Mouse (Mus musculus) kidney, embryonic 16.5 days (tissue): Measurements from ENCODE around the gene Pbx4. TPM values are rescaled to one million over a fixed set of nuclear protein-coding genes. Genes with fewer than 3 reads are reported as not detected.

Experiments
- ATAC-seq: fragments of 200-750 bp; cut with Nextera tagmentation; 2 replicates; pipeline ENCODE4 v1.8.0; 2017; ENCODE audit warnings: moderate TSS enrichment; ENCODE audit not compliant: low FRiP score, low TSS enrichment
- H3K27ac ChIP-seq: fragments of 300-500 bp; sonication (generic); 2 replicates; pipeline ENCODE4 v1.5.1; 2014; ENCODE audit warnings: low read length
- H3K27me3 ChIP-seq: fragments of 300-500 bp; sonication (generic); 2 replicates; pipeline ENCODE4 v1.6.1; 2014; ENCODE audit warnings: low read length, control low read depth, mixed read lengths; ENCODE audit not compliant: insufficient read depth
- H3K36me3 ChIP-seq: fragments of 300-500 bp; sonication (generic); 2 replicates; pipeline ENCODE4 v1.6.1; 2014; ENCODE audit warnings: low read length, control low read depth, mixed read lengths; ENCODE audit not compliant: insufficient read depth
- H3K4me1 ChIP-seq: fragments of 300-500 bp; sonication (generic); 2 replicates; pipeline ENCODE4 v1.6.1; 2014; ENCODE audit warnings: low read length, control low read depth, mixed read lengths; ENCODE audit not compliant: insufficient read depth
- H3K4me2 ChIP-seq: fragments of 300-500 bp; sonication (generic); replicated peaks from 2 replicates; pipeline ENCODE4 v1.6.1; 2014; ENCODE audit warnings: low read depth, low read length
- H3K4me3 ChIP-seq: fragments of 300-500 bp; sonication (generic); 2 replicates; pipeline ENCODE4 v1.5.1; 2014; ENCODE audit warnings: mild to moderate bottlenecking, low read length
- H3K9ac ChIP-seq: fragments of 300-500 bp; sonication (generic); replicated peaks from 2 replicates; pipeline ENCODE4 v1.6.1; 2014; ENCODE audit warnings: low read length
- H3K9me3 ChIP-seq: fragments of 300-500 bp; sonication (generic); 2 replicates; pipeline ENCODE4 v1.6.1; 2016; ENCODE audit warnings: low read length, control low read depth
- WGBS: fragments of 180-500 bp; shearing (Covaris S2); extraction: QIAGEN DNeasy Blood & Tissue Kit; methylation state at CpG from one replicate; pipeline ENCODE4 v1.1.7; 2014; 5-methylcytosine and 5-hydroxymethylcytosine counted together
- polyA plus RNA-seq: library from polyadenylated mRNA; unstranded; fragments of >200 nt; fragmentation: Nextera tagmentation; extraction: Ambion mirVana; gene quantifications from 2 replicates; pipeline ENCODE4 v1.2.1, GENCODE M21; 2015

Gene Pbx4
- polyA plus RNA-seq, 1 experiment from 2014 or later = 9.3 TPM

- peak overlapping the region; percentile 88 for H3K4me2 ChIP-seq
- H3K9me3 ChIP-seq = no peaks in the 10 kb centered on the region
- peak overlapping the region; percentile 94 for H3K27ac ChIP-seq
- 0 out of 2 replicates have a peak, but pooled peaks cover 7% of the 10 kb centered on the region for H3K36me3 ChIP-seq
- peak overlapping the region; percentile 87 for H3K9ac ChIP-seq
- ATAC-seq = peak; percentile 72
- no peaks in the 10 kb centered on the region for H3K27me3 ChIP-seq
- H3K4me1 ChIP-seq = peaks cover 39% of the 10 kb centered on the region
- peak overlapping the region; percentile 83 for H3K4me3 ChIP-seq
- WGBS = under 1% methylated on average over 41 of the region's 41 CpGs
Observed at GRCm38 (mm10) chr8:69901484-69902162, 69.3 kb downstream of the Pbx4 start.

DNA sequence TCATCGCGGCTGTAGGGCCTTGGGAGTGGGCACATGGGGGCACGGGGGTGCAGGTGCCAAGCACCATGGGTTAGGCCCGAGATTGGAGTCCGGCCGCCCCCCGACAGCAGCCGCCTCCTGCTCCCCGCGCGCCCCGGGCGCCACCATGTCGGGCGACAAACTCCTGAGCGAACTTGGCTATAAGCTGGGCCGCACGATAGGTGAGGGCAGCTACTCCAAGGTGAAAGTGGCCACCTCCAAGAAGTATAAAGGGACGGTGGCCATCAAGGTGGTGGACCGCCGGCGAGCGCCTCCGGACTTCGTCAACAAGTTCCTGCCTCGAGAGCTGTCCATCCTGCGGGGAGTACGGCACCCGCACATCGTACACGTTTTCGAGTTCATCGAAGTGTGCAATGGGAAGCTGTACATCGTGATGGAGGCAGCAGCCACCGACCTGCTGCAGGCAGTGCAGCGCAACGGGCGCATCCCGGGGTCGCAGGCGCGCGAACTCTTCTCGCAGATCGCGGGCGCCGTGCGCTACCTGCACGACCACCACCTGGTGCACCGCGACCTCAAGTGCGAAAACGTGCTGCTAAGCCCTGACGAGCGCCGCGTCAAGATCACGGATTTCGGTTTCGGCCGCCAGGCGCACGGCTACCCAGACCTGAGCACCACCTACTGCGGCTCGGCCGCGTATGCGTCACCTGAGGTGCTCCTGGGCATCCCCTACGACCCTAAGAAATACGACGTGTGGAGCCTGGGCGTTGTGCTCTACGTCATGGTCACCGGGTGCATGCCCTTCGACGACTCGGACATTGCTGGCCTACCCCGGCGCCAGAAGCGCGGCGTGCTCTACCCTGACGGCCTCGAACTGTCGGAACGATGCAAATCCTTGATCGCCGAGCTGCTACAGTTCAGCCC is 70.1 kb downstream of the Pbx4 start, which contains the start of the genes Tssk6, Ndufa13 and Yjefn3:
Gene Tssk6 (plus strand): TSS at position 22 of the 900 bp plus-strand sequence.
Gene Ndufa13 (minus strand): TSS at position 396 of the 900 bp plus-strand sequence.
Gene Yjefn3 (minus strand): TSS at position 550 of the 900 bp plus-strand sequence.
- no peaks in the 10 kb centered on the region for H3K9me3 ChIP-seq
- H3K4me2 ChIP-seq = peak within 1 kb of the TSS; percentile 88
- peaks cover 39% of the 10 kb centered on the region for H3K4me1 ChIP-seq
- H3K27ac ChIP-seq = peak within 1 kb of the TSS; percentile 94
- WGBS = 3% methylated on average over 89 of the region's 89 CpGs
- 0 out of 2 replicates have a peak, but pooled peaks cover 7% of the 10 kb centered on the region for H3K36me3 ChIP-seq
- H3K27me3 ChIP-seq = no peaks in the 10 kb centered on the region
- ATAC-seq = peak; percentile 46
- peak within 1 kb of the TSS; percentile 87 for H3K9ac ChIP-seq
- peak within 1 kb of the TSS; percentile 83 for H3K4me3 ChIP-seq

DNA sequence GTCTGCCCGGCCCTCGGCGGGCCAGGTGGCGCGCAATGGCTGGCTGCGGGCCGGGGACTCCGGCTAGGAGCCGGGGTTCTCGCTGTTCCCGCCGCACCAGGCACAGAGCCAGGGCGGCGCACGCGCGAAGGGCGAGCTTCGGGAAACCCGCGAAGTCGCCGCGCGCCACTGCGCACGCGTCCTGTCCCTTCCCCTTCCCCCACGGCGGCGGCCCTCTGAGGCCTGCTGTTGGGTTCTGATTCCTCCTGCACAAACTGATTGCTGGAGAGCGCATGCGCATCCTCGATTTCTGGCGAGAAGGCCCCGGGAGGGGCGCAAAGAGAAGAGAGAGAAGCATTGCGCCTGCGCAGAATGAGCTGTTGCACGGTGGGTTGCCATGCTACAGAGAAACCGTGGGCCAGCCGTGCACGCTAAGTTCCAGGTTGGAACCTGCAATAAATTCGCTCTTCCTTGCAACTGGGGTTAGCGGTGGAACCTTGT is 70.8 kb downstream of the Pbx4 start:
- H3K4me1 ChIP-seq = peaks cover 39% of the 10 kb centered on the region
- H3K27ac ChIP-seq = peak overlapping the region; percentile 94
- H3K4me3 ChIP-seq = peak overlapping the region; percentile 83
- peaks cover 14% of the 10 kb centered on the region; the same call in 1 of the 2 replicates for H3K36me3 ChIP-seq
- peak overlapping the region; percentile 87 for H3K9ac ChIP-seq
- no peaks in the 10 kb centered on the region for H3K27me3 ChIP-seq
- peak; percentile 88 for ATAC-seq
- no peaks in the 10 kb centered on the region for H3K9me3 ChIP-seq
- 0% methylated on average over 45 of the region's 45 CpGs for WGBS
- H3K4me2 ChIP-seq = peak overlapping the region; percentile 88

- peaks cover 13% of the 10 kb centered on the region for H3K36me3 ChIP-seq
- ATAC-seq = no peak
- peak overlapping the region; percentile 87; the same call in 1 of the 2 replicates for H3K9ac ChIP-seq
- WGBS = 75% methylated on average over 8 of the region's 8 CpGs
- H3K27ac ChIP-seq = no peak overlapping the region
- H3K27me3 ChIP-seq = no peaks in the 10 kb centered on the region
- H3K4me3 ChIP-seq = peak overlapping the region; percentile 83
- H3K9me3 ChIP-seq = no peaks in the 10 kb centered on the region
- H3K4me2 ChIP-seq = peak overlapping the region; percentile 88; the same call in 1 of the 2 replicates
- peaks cover 38% of the 10 kb centered on the region for H3K4me1 ChIP-seq
Observed at GRCm38 (mm10) chr8:69904096-69904495, 71.8 kb downstream of the Pbx4 start.

- no peak overlapping the region for H3K4me3 ChIP-seq
- H3K9ac ChIP-seq = no peak overlapping the region
- H3K27ac ChIP-seq = no peak overlapping the region
- H3K4me1 ChIP-seq = peaks cover 23% of the 10 kb centered on the region; the same call in 1 of the 2 replicates
- H3K27me3 ChIP-seq = no peaks in the 10 kb centered on the region
- no peak for ATAC-seq
- H3K9me3 ChIP-seq = no peaks in the 10 kb centered on the region
- H3K4me2 ChIP-seq = no peak overlapping the region
- H3K36me3 ChIP-seq = peaks cover 30% of the 10 kb centered on the region
- 92% methylated on average over 2 of the region's 2 CpGs for WGBS
Observed at GRCm38 (mm10) chr8:69906260-69906659, 74.0 kb downstream of the Pbx4 start.

DNA sequence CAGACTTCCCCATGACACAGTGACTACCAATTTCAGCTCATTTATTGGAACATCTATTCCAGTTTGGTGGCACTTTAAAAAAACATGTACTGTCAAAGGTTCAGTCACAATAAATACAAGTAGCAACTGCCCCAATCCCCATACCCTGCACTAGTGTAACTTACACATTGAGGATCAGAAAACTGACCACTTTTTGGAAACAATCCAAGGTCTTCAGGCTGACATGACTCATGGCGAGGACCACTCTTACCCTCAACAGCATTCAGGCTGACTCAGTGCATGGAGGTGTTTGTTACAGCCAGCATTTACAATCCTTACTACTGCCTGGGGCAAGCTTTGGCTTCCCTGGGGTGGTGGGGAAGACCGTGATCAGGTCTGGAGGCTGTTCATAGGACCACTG is 74.8 kb downstream of the Pbx4 start:
- no peak overlapping the region for H3K4me3 ChIP-seq
- H3K9me3 ChIP-seq = no peaks in the 10 kb centered on the region
- no peak overlapping the region for H3K9ac ChIP-seq
- H3K4me2 ChIP-seq = no peak overlapping the region
- peaks cover 39% of the 10 kb centered on the region for H3K36me3 ChIP-seq
- 86% methylated on average over 2 of the region's 2 CpGs for WGBS
- H3K27me3 ChIP-seq = no peaks in the 10 kb centered on the region
- peaks cover 20% of the 10 kb centered on the region; the same call in 1 of the 2 replicates for H3K4me1 ChIP-seq
- H3K27ac ChIP-seq = no peak overlapping the region
- ATAC-seq = no peak

- Histone ChIP-seq H3K4me3 (no peak overlapping the region), H3K27ac (no peak overlapping the region), H3K9me3 (no peaks in the 10 kb centered on the region), H3K4me2 (no peak overlapping the region), H3K4me1 (no peaks in the 10 kb centered on the region), H3K36me3 (peaks cover 77% of the 10 kb centered on the region), H3K27me3 (no peaks in the 10 kb centered on the region), H3K9ac (no peak overlapping the region)
- WGBS = 89% methylated on average over 13 of the region's 13 CpGs
- ATAC-seq = no peak
Observed at GRCm38 (mm10) chr8:69911917-69912316, 79.6 kb downstream of the Pbx4 start.

- H3K27me3 ChIP-seq = no peaks in the 10 kb centered on the region
- H3K4me3 ChIP-seq = no peak overlapping the region
- no peak overlapping the region for H3K4me2 ChIP-seq
- WGBS = 85% methylated on average over 12 of the region's 12 CpGs
- H3K27ac ChIP-seq = no peak overlapping the region
- peaks cover 82% of the 10 kb centered on the region for H3K36me3 ChIP-seq
- no peak for ATAC-seq
- no peaks in the 10 kb centered on the region for H3K4me1 ChIP-seq
- no peak overlapping the region for H3K9ac ChIP-seq
- no peaks in the 10 kb centered on the region for H3K9me3 ChIP-seq
Observed at GRCm38 (mm10) chr8:69912478-69913074, 80.3 kb downstream of the Pbx4 start.

GRCm38 (mm10) chr8:69914526-69914925 is 82.2 kb downstream of the Pbx4 start:
- Histone ChIP-seq H3K4me3 (no peak overlapping the region), H3K9ac (no peak overlapping the region), H3K27me3 (no peaks in the 10 kb centered on the region), H3K4me2 (no peak overlapping the region), H3K9me3 (no peaks in the 10 kb centered on the region), H3K36me3 (peaks cover 76% of the 10 kb centered on the region), H3K4me1 (no peaks in the 10 kb centered on the region), H3K27ac (no peak overlapping the region)
- WGBS = 84% methylated on average over 4 of the region's 4 CpGs
- ATAC-seq = no peak
